Mouse (Mus musculus): ENCODE measurements at regions not wholly inside any gene's neighbourhood (a gene's known extent, or its start where the extent isn't known, plus 50 kb on each side); places are given as distances from the start of the nearest gene placed in this dataset.

DNA sequence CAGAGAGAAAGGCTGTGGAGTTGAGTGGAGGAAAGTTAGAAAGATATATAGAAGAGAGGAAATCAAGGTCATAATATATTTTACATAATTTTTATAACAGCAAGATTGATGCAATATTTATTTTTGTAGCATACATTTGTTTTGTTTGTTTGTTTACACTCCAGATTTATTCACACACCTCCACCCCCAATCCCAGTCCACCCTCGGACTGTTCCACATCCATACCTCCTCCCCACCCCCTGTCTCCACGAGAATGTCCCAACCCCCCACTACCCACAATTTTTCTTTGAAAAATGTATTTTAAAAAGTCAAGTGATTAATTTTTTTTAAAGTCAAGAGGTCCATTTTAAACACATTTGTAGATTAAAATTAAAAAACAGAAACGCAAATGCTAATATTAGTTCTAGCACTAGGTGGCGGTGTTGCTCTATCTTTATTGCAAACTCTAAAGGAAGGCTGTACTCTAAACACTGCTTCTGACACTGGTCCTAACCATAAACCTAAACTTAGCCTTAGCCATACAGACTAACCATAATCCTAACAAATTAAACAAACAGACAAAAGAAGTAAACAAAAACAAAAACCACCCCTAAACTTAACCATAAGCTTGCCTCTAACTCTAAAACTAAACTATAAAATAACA is 67.8 kb downstream of the Olfr1505 start:
- peak; percentile 54 for DNase-seq (ENCODE audit: extremely low spot score)

DNA sequence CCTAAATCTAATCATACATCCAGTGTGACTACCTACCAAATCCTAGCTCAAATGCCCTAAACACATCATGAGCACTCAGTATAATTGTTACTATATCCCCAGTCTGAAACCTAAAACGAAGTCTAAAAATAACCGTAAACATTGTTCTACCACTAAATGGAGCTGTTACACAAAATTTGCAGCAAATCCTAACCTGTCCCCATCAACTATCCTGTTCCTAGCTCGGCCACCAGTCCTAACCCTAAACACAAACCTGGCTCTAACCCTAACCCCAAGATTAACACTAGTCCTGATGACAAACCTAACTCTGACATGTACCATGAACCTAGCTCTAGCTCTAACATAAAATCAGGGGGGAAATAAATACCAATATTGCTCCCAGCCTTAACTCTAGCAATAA is 69.5 kb downstream of the Olfr1505 start:
- no peak for DNase-seq (ENCODE audit: extremely low spot score)

Data from embryo, embryonic 9.5 days (tissue).